Mouse (Mus musculus) neural tube, embryonic 11.5 days (tissue): ENCODE data around the gene Ifitm10. TPM values are rescaled to one million over a fixed set of nuclear protein-coding genes. Genes with fewer than 3 reads are reported as not detected.
"Not testable (repeated sequence)": the region's sequence is repeated elsewhere in the genome, so short reads cannot be mapped to it uniquely, and the experiment has no call there.

Experiments used
- ATAC-seq: fragments of 200-750 bp; cut with Nextera tagmentation; 2 replicates; pipeline ENCODE4 v1.8.0; 2017; ENCODE audit warnings: moderate number of reproducible peaks, mild to moderate bottlenecking, moderate TSS enrichment, moderate library complexity; ENCODE audit not compliant: insufficient read depth, low FRiP score, low TSS enrichment
- DNase-seq: peaks from one replicate; pipeline ENCODE4 v3.0.0-alpha.2; 2015; ENCODE audit warnings: low spot score
- H3K27ac ChIP-seq: fragments of 300-500 bp; sonication (generic); 2 replicates; pipeline ENCODE4 v1.5.1; 2014; ENCODE audit warnings: low read depth, mild to moderate bottlenecking, low read length
- H3K27me3 ChIP-seq: fragments of 300-500 bp; sonication (generic); 2 replicates; pipeline ENCODE4 v1.6.1; 2014; ENCODE audit warnings: mild to moderate bottlenecking, low read length, mixed read lengths; ENCODE audit not compliant: control insufficient read depth, insufficient read depth
- H3K36me3 ChIP-seq: fragments of 300-500 bp; sonication (generic); 2 replicates; pipeline ENCODE4 v1.6.1; 2014; ENCODE audit warnings: mild to moderate bottlenecking, low read length, moderate library complexity, mixed read lengths; ENCODE audit not compliant: control insufficient read depth, insufficient read depth
- H3K4me1 ChIP-seq: fragments of 300-500 bp; sonication (generic); 2 replicates; pipeline ENCODE4 v1.6.1; 2014; ENCODE audit warnings: low read length, mixed read lengths; ENCODE audit not compliant: control insufficient read depth, insufficient read depth
- H3K4me2 ChIP-seq: fragments of 300-500 bp; sonication (generic); 2 replicates; pipeline ENCODE4 v1.6.1; 2014; ENCODE audit warnings: low read depth, mild to moderate bottlenecking, moderate library complexity
- H3K4me3 ChIP-seq: fragments of 300-500 bp; sonication (generic); 2 replicates; pipeline ENCODE4 v1.5.1; 2014; ENCODE audit warnings: low read depth, low read length
- H3K9ac ChIP-seq: fragments of 300-500 bp; sonication (generic); 2 replicates; pipeline ENCODE4 v1.6.1; 2014; ENCODE audit warnings: mild to moderate bottlenecking, low read length
- H3K9me3 ChIP-seq: fragments of 300-500 bp; sonication (generic); 2 replicates; pipeline ENCODE4 v1.6.1; 2016; ENCODE audit warnings: low read length; ENCODE audit not compliant: control insufficient read depth
- WGBS: fragments of 180-500 bp; shearing (Covaris S2); extraction: QIAGEN DNeasy Blood & Tissue Kit; methylation state at CpG from one replicate; pipeline ENCODE4 v1.1.7; 2014; 5-methylcytosine and 5-hydroxymethylcytosine counted together
- polyA plus RNA-seq: library from polyadenylated mRNA; unstranded; fragments of >200 nt; fragmentation: Nextera tagmentation; extraction: Ambion mirVana; gene quantifications from 2 replicates; pipeline ENCODE4 v1.2.1, GENCODE M21; 2014

Gene Ifitm10
- polyA plus RNA-seq, 1 experiment from 2014 or later: not detected

DNA sequence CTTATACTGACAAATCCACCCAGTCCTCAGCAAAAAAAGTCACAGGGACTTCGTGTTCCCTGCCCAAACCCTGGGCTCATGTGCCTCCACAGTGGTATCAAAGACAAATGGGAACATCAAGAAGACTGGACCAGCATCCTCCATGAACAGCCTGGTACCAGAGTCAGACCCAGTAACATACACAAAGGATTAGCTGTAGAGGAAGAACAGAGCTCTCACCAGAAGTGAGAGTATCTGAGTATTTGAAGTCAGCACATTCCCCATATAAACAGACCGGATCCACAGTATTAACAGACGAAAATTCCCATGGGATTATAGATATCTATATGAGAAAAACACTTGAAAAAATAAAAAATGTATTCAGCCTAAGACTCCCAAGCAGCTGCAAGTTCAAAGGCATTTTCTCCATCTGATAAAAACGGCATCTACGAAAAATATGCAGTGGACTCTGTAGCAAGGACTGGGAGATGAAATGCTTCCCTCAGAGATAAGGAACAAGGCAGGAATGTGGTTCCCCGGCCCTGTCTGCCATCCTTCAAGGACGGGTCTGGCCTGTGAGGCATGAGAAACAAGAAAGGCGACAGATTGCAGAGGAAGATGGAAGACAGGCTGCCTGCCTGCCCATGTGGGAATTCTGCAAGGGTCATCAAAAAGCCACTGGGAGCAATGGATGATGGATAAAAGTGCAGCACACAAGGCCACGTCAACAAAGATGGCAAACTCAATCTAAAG, 46.7 kb downstream of the Ifitm10 start:
- Histone ChIP-seq H3K9ac (no peak overlapping the region), H3K27ac (no peak overlapping the region), H3K9me3 (no peaks in the 10 kb centered on the region), H3K36me3 (no peaks in the 10 kb centered on the region), H3K4me1 (no peaks in the 10 kb centered on the region), H3K27me3 (no peaks in the 10 kb centered on the region), H3K4me3 (no peak overlapping the region), H3K4me2 (no peak overlapping the region)
- ATAC-seq (no peak), DNase-seq (no peak)
- 67% methylated on average over 9 of the region's 9 CpGs for WGBS

DNA sequence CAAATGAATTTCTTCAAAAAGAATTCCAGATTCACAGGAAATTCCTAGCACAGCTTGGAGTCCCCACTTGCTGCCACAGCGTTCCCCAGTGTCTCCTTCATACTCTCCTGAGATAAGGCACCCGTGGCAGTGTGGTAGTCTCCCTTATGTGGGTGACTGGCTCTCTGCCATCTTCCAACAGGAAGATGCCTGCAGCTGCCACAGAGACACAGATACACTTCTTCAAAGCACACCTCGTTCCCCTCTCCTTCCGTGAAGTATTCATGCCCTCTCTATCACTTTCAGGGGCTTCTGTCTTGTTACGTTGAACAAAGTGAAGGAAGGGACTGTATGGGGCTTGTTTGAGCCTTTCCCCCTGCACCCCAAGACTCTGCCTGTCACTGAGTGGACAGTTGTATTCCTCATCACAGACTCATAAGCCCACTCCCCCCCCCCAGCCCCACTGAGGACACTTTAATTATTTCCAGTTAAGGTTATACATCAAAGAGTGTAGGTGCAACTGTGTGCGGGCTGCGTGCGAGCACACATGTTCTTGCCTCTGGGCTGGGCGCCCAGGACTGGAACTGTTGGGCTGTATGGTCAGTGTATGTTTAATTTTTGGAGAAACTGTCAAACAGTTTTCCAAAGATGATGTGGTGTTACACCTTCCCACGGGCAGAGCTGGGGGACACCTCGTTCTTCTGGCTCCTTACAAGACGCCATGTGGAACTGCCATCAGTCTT, 50.0 kb downstream of the Ifitm10 start:
- H3K9me3 ChIP-seq: no peaks in the 10 kb centered on the region
- no peaks in the 10 kb centered on the region for H3K4me1 ChIP-seq
- no peak for ATAC-seq
- no peak overlapping the region for H3K4me2 ChIP-seq
- H3K36me3 ChIP-seq: no peaks in the 10 kb centered on the region
- H3K9ac ChIP-seq: no peak overlapping the region
- no peak overlapping the region for H3K4me3 ChIP-seq
- no peak for DNase-seq
- H3K27me3 ChIP-seq: no peaks in the 10 kb centered on the region
- WGBS: 87% methylated on average over 12 of the region's 12 CpGs
- H3K27ac ChIP-seq: no peak overlapping the region

DNA sequence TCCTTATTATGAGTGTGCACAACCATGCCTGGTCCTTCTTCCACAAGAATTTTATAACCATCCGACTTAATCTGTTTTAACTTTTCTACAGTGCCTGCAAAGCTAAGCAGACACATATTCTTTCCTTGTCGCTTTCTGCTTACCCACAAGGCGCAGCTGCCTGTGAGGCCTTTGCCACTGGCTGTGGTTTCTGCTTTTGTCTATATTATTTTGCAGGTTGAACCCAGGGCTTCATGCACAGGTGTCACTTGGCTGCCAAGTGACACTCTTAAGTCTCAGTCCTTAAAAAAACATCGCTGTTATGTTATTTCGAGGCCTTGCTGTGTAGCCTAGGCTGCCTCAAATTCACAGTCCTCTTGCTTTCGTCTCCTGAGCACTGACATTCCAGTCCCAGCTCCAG, 50.9 kb downstream of the Ifitm10 start:
- Histone ChIP-seq H3K36me3 (no peaks in the 10 kb centered on the region), H3K27me3 (no peaks in the 10 kb centered on the region), H3K9me3 (no peaks in the 10 kb centered on the region), H3K27ac (no peak overlapping the region), H3K4me3 (no peak overlapping the region), H3K9ac (no peak overlapping the region), H3K4me2 (no peak overlapping the region), H3K4me1 (no peaks in the 10 kb centered on the region)
- DNase-seq (no peak), ATAC-seq (no peak)
- 91% methylated on average over 6 of the region's 6 CpGs for WGBS

DNA sequence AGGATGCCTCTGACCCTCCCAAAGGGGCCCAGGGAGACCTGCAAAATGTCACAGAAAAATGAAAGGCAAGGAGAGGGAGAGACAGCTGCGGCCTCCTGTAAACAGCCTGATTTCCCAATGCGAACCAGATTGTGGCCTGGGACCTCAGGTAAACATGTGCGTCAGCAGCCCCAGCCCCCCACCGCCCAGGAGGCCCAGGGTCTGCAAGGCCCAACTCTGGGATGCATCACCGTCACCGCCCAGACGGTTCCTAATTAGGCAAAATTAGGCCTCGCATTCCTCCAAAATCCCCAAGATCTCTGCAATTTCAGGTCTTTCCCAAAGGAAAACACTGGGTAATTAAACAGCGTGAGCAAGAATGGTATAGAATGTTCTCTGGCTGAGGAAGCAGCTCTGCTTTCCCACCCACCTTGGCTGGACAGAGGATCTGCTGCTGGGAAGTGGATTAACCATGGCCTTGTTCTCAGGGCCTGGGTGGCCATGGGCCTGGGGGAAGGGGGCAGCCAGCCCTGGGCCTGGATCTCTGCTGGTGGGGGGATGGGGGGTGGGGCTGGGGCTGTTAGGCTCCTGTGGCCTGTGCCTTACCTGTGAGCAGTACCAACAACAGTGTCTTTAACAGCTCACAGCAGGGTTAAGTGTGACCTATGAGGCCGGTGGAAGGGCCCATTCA, 51.8 kb downstream of the Ifitm10 start:
- not testable (repeated sequence) for H3K4me3 ChIP-seq, ATAC-seq, H3K27me3 ChIP-seq, H3K9me3 ChIP-seq, DNase-seq, H3K27ac ChIP-seq, H3K9ac ChIP-seq, H3K36me3 ChIP-seq, H3K4me2 ChIP-seq, H3K4me1 ChIP-seq
- WGBS: 59% methylated on average over 2 of the region's 10 CpGs

DNA sequence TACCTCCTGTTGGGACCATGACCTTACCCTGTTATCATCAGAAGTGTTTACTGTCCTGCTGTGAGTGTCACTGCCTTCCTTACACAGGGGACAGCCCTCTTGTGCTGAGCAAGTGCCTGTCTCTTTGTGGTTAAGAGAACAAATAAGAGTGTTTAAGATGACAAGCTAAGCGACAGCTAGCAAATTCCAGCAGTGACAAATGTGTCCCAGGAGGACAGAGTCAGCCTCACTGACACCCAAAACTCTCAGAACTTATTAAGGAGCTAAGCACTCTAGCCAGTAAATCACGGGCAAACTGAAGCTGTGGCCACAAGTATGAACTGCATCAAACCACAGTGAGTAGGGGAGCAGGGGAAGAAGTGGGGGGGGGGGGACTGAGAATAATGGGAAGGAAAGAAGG, 52.6 kb downstream of the Ifitm10 start:
- 35% methylated on average over 2 of the region's 2 CpGs for WGBS
- H3K4me1 ChIP-seq: no peaks in the 10 kb centered on the region
- no peaks in the 10 kb centered on the region for H3K9me3 ChIP-seq
- DNase-seq (no peak), ATAC-seq (no peak)
- H3K9ac ChIP-seq: no peak overlapping the region
- H3K36me3 ChIP-seq: no peaks in the 10 kb centered on the region
- H3K4me3 ChIP-seq: no peak overlapping the region
- no peak overlapping the region for H3K4me2 ChIP-seq
- no peaks in the 10 kb centered on the region for H3K27me3 ChIP-seq
- H3K27ac ChIP-seq: no peak overlapping the region

DNA sequence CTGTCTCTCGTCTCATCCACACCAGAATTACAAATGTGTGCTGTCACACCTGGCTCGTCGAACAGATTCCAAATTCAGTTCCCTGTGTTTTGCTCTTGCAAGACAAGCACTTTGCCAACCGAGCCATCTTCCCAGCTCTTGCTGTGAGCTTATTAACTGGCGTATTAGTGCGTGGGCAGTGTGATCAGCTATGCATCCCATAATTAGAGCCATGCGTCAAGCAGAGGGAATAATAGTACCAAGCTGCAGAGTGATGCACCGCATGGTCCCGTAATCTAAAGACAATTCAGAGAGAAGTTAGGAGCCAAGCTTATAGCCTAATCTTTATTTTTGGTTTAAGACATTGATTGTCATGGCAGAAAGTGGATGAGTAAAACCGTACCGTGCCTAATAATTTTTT, 54.4 kb downstream of the Ifitm10 start:
- WGBS: 87% methylated on average over 11 of the region's 11 CpGs
- H3K4me2 ChIP-seq: no peak overlapping the region
- no peaks in the 10 kb centered on the region for H3K4me1 ChIP-seq
- no peak overlapping the region for H3K4me3 ChIP-seq
- H3K36me3 ChIP-seq: no peaks in the 10 kb centered on the region
- ATAC-seq (no peak), DNase-seq (no peak)
- H3K27me3 ChIP-seq: no peaks in the 10 kb centered on the region
- no peak overlapping the region for H3K9ac ChIP-seq
- H3K27ac ChIP-seq: no peak overlapping the region
- H3K9me3 ChIP-seq: no peaks in the 10 kb centered on the region

DNA sequence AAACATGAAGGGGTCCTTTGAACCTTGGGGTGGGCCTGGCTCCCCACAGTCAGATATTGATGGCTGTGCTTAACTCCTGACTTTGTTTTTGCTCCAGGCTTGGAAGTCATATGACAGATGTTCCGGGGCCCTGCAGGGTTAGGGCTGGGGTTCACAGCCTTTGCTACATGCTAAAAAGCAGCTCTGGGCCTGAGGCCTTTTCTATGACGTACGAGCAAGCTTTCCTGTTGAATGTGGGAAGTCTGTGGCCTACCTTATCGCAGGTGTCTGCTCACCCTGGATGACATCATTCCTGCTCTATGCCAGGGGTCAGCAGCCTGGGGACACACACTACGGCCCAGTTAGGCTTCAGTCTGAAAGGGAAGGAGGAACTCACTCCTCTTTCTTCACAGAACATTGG, 56.3 kb downstream of the Ifitm10 start:
- WGBS: 66% methylated on average over 5 of the region's 5 CpGs
- H3K9ac ChIP-seq: no peak overlapping the region
- no peaks in the 10 kb centered on the region for H3K4me1 ChIP-seq
- no peaks in the 10 kb centered on the region for H3K27me3 ChIP-seq
- H3K36me3 ChIP-seq: no peaks in the 10 kb centered on the region
- H3K27ac ChIP-seq: no peak overlapping the region
- ATAC-seq (no peak), DNase-seq (no peak)
- no peak overlapping the region for H3K4me3 ChIP-seq
- H3K9me3 ChIP-seq: no peaks in the 10 kb centered on the region
- no peak overlapping the region for H3K4me2 ChIP-seq

DNA sequence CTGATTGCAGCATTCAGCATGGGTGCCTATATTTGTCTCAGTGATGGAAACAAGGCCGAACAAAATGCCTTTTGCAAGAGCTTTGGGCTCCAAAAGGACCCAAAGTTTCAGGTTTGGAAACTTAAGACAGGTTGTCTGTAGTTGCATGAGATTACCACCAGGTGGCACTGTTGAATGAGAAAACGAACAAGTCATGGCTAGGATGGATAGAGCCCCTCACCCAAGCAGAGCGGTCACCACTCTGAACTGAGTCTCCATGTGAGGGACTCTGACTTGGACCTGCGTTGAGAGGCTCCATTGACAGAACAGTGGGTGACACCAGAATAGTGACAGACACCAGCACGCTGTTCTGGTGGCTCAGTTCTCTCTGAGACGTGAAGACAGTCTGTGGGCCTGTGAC, 57.0 kb downstream of the Ifitm10 start:
- 41% methylated on average over 6 of the region's 6 CpGs for WGBS
- ATAC-seq (no peak), DNase-seq (peak; percentile 60)
- no peak overlapping the region for H3K27ac ChIP-seq
- H3K4me3 ChIP-seq: no peak overlapping the region
- H3K27me3 ChIP-seq: no peaks in the 10 kb centered on the region
- no peaks in the 10 kb centered on the region for H3K36me3 ChIP-seq
- no peaks in the 10 kb centered on the region for H3K4me1 ChIP-seq
- H3K9me3 ChIP-seq: no peaks in the 10 kb centered on the region
- H3K9ac ChIP-seq: no peak overlapping the region
- H3K4me2 ChIP-seq: no peak overlapping the region
